Mouse (Mus musculus) embryonic facial prominence, embryonic 10.5 days (tissue): Measurements from ENCODE around the gene Trim2. TPM values are rescaled to one million over a fixed set of nuclear protein-coding genes. Genes with fewer than 3 reads are reported as not detected.

ENCODE experiments used
- DNase-seq: peaks from one replicate; pipeline ENCODE4 v3.0.0-alpha.2; 2017; ENCODE audit warnings: low spot score
- H3K27ac ChIP-seq: fragments of 300-500 bp; sonication (generic); replicated peaks from 2 replicates; pipeline ENCODE4 v1.5.1; 2016; ENCODE audit warnings: mild to moderate bottlenecking
- H3K27me3 ChIP-seq: fragments of 300-500 bp; sonication (generic); replicated peaks from 2 replicates; pipeline ENCODE4 v1.6.1; 2016; ENCODE audit warnings: low read depth, mild to moderate bottlenecking; ENCODE audit not compliant: poor library complexity, severe bottlenecking
- H3K36me3 ChIP-seq: fragments of 300-500 bp; sonication (generic); replicated peaks from 2 replicates; pipeline ENCODE4 v1.6.1; 2016; ENCODE audit warnings: mild to moderate bottlenecking, moderate library complexity
- H3K4me1 ChIP-seq: fragments of 300-500 bp; sonication (generic); 2 replicates; pipeline ENCODE4 v1.6.1; 2016
- H3K4me3 ChIP-seq: fragments of 300-500 bp; sonication (generic); 2 replicates; pipeline ENCODE4 v1.5.1; 2016; ENCODE audit warnings: mild to moderate bottlenecking, moderate library complexity
- H3K9me3 ChIP-seq: fragments of 300-500 bp; sonication (generic); 2 replicates; pipeline ENCODE4 v1.6.1; 2016; ENCODE audit warnings: mild to moderate bottlenecking
- WGBS: fragments of 180-500 bp; shearing (Covaris S2); methylation state at CpG from one replicate; pipeline ENCODE4 v1.1.7; 2016; 5-methylcytosine and 5-hydroxymethylcytosine counted together
- polyA plus RNA-seq: library from polyadenylated mRNA; unstranded; fragments of >200 nt; fragmentation: Nextera tagmentation; extraction: Ambion mirVana; gene quantifications from 2 replicates; pipeline ENCODE4 v1.2.1, GENCODE M21; 2016

Trim2 gene
- polyA plus RNA-seq, 1 experiment from 2014 or later, result 31.0 TPM

GRCm38 (mm10) chr3:84243116-84243515, 63.6 kb downstream of the Trim2 start:
- Histone ChIP-seq H3K9me3 (peaks cover 2% of the 10 kb centered on the region; the same call in 1 of the 2 replicates), H3K4me1 (no peaks in the 10 kb centered on the region; the same call in 1 of the 2 replicates), H3K27me3 (no peaks in the 10 kb centered on the region), H3K27ac (no peak overlapping the region), H3K36me3 (no peaks in the 10 kb centered on the region), H3K4me3 (no peak overlapping the region)
- no peak for DNase-seq
- 87% methylated on average over 3 of the region's 3 CpGs for WGBS

GRCm38 (mm10) chr3:84242497-84242896, 64.2 kb downstream of the Trim2 start:
- H3K27ac ChIP-seq, result no peak overlapping the region
- peaks cover 2% of the 10 kb centered on the region; the same call in 1 of the 2 replicates for H3K9me3 ChIP-seq
- DNase-seq, result no peak
- H3K36me3 ChIP-seq, result no peaks in the 10 kb centered on the region
- H3K27me3 ChIP-seq, result no peaks in the 10 kb centered on the region
- no peaks in the 10 kb centered on the region; the same call in 1 of the 2 replicates for H3K4me1 ChIP-seq
- H3K4me3 ChIP-seq, result no peak overlapping the region
- WGBS, result 90% methylated on average over 4 of the region's 4 CpGs

- H3K36me3 ChIP-seq, result no peaks in the 10 kb centered on the region
- WGBS, result 94% methylated on average over 4 of the region's 4 CpGs
- H3K4me3 ChIP-seq, result no peak overlapping the region
- no peaks in the 10 kb centered on the region for H3K27me3 ChIP-seq
- no peaks in the 10 kb centered on the region; the same call in 1 of the 2 replicates for H3K4me1 ChIP-seq
- DNase-seq, result no peak
- H3K9me3 ChIP-seq, result peaks cover 2% of the 10 kb centered on the region; the same call in 1 of the 2 replicates
- H3K27ac ChIP-seq, result no peak overlapping the region
These were observed 65.6 kb downstream of the Trim2 start for GRCm38 (mm10) chr3:84241098-84241497.

- Histone ChIP-seq H3K27me3 (no peaks in the 10 kb centered on the region), H3K27ac (no peak overlapping the region; the same call in 1 of the 2 replicates), H3K4me1 (peaks cover 23% of the 10 kb centered on the region), H3K4me3 (no peak overlapping the region), H3K36me3 (no peaks in the 10 kb centered on the region), H3K9me3 (no peaks in the 10 kb centered on the region)
- WGBS, result 49% methylated on average over 10 of the region's 10 CpGs
- DNase-seq, result no peak
These were observed 71.0 kb downstream of the Trim2 start for GRCm38 (mm10) chr3:84235420-84236304.

- H3K4me1 ChIP-seq, result peaks cover 28% of the 10 kb centered on the region
- WGBS, result 87% methylated on average over 4 of the region's 4 CpGs
- no peak overlapping the region for H3K27ac ChIP-seq
These were observed 72.1 kb downstream of the Trim2 start for GRCm38 (mm10) chr3:84234562-84234961.

GRCm38 (mm10) chr3:84233663-84234415, 72.8 kb downstream of the Trim2 start:
- no peak for DNase-seq
- WGBS, result 82% methylated on average over 5 of the region's 5 CpGs
- Histone ChIP-seq H3K4me3 (no peak overlapping the region), H3K27ac (no peak overlapping the region), H3K36me3 (no peaks in the 10 kb centered on the region), H3K27me3 (no peaks in the 10 kb centered on the region), H3K9me3 (no peaks in the 10 kb centered on the region), H3K4me1 (peaks cover 33% of the 10 kb centered on the region)

More at GRCm38 (mm10) chr3:84234562-84234961, 72.1 kb downstream of the Trim2 start:
- H3K36me3 ChIP-seq, result no peaks in the 10 kb centered on the region
- no peak for DNase-seq
- no peak overlapping the region for H3K4me3 ChIP-seq
- no peaks in the 10 kb centered on the region for H3K27me3 ChIP-seq
- no peaks in the 10 kb centered on the region for H3K9me3 ChIP-seq

GRCm38 (mm10) chr3:84232312-84232711, 74.4 kb downstream of the Trim2 start:
- no peak overlapping the region for H3K27ac ChIP-seq
- WGBS, result 86% methylated on average over 6 of the region's 6 CpGs
- no peaks in the 10 kb centered on the region for H3K9me3 ChIP-seq
- H3K36me3 ChIP-seq, result no peaks in the 10 kb centered on the region
- H3K27me3 ChIP-seq, result no peaks in the 10 kb centered on the region
- DNase-seq, result no peak
- H3K4me1 ChIP-seq, result peaks cover 41% of the 10 kb centered on the region
- no peak overlapping the region for H3K4me3 ChIP-seq

GRCm38 (mm10) chr3:84230988-84231387, 75.7 kb downstream of the Trim2 start:
- DNase-seq, result no peak
- Histone ChIP-seq H3K9me3 (no peaks in the 10 kb centered on the region), H3K4me3 (no peak overlapping the region), H3K36me3 (no peaks in the 10 kb centered on the region), H3K4me1 (peaks cover 40% of the 10 kb centered on the region), H3K27ac (no peak overlapping the region), H3K27me3 (no peaks in the 10 kb centered on the region)
- WGBS, result 16% methylated on average over 3 of the region's 3 CpGs

- WGBS, result 9% methylated on average over 15 of the region's 15 CpGs
- no peaks in the 10 kb centered on the region for H3K27me3 ChIP-seq
- H3K27ac ChIP-seq, result no peak overlapping the region; the same call in 1 of the 2 replicates
- H3K4me3 ChIP-seq, result peak overlapping the region; percentile 65
- no peaks in the 10 kb centered on the region for H3K9me3 ChIP-seq
- no peaks in the 10 kb centered on the region for H3K36me3 ChIP-seq
- DNase-seq, result peak; percentile 53
- H3K4me1 ChIP-seq, result peaks cover 29% of the 10 kb centered on the region
These were observed 77.8 kb downstream of the Trim2 start for GRCm38 (mm10) chr3:84228911-84229310.

- no peaks in the 10 kb centered on the region for H3K36me3 ChIP-seq
- H3K27me3 ChIP-seq, result no peaks in the 10 kb centered on the region
- H3K9me3 ChIP-seq, result no peaks in the 10 kb centered on the region
- peak; percentile 91 for DNase-seq
- peak overlapping the region; percentile 85 for H3K27ac ChIP-seq
- H3K4me3 ChIP-seq, result peak overlapping the region; percentile 65
- under 1% methylated on average over 18 of the region's 18 CpGs for WGBS
- H3K4me1 ChIP-seq, result peaks cover 29% of the 10 kb centered on the region
These were observed 78.3 kb downstream of the Trim2 start for GRCm38 (mm10) chr3:84228203-84228870.

GRCm38 (mm10) chr3:84227628-84228027, 79.0 kb downstream of the Trim2 start:
- 40% methylated on average over 8 of the region's 8 CpGs for WGBS
- H3K9me3 ChIP-seq, result no peaks in the 10 kb centered on the region
- H3K27me3 ChIP-seq, result no peaks in the 10 kb centered on the region
- DNase-seq, result no peak
- peak overlapping the region; percentile 65; the same call in 1 of the 2 replicates for H3K4me3 ChIP-seq
- H3K4me1 ChIP-seq, result peaks cover 29% of the 10 kb centered on the region
- no peak overlapping the region; the same call in 1 of the 2 replicates for H3K27ac ChIP-seq
- H3K36me3 ChIP-seq, result no peaks in the 10 kb centered on the region

GRCm38 (mm10) chr3:84224982-84225381, 81.7 kb downstream of the Trim2 start:
- no peak for DNase-seq
- H3K36me3 ChIP-seq, result no peaks in the 10 kb centered on the region
- 18% methylated on average over 2 of the region's 2 CpGs for WGBS
- no peaks in the 10 kb centered on the region for H3K27me3 ChIP-seq
- no peaks in the 10 kb centered on the region for H3K9me3 ChIP-seq
- no peak overlapping the region for H3K27ac ChIP-seq
- peaks cover 27% of the 10 kb centered on the region for H3K4me1 ChIP-seq
- no peak overlapping the region for H3K4me3 ChIP-seq
